Mouse (Mus musculus): Measurements from ENCODE around the gene Cdipt. TPM values are rescaled to one million over a fixed set of nuclear protein-coding genes. Genes with fewer than 3 reads are reported as not detected.

The Cdipt gene
- total RNA-seq, 2 experiments from 2014 or later: 20.9 to 23.1 TPM

GRCm38 (mm10) chr7:127022528-127023271 lies 47.0 kb downstream of the Cdipt start:
- no peak for ATAC-seq (replicated peaks; ENCODE audit: low FRiP score, poor library complexity, severe bottlenecking)

- no peak for ATAC-seq (replicated peaks; ENCODE audit: low FRiP score, poor library complexity, severe bottlenecking)
These were observed 47.6 kb downstream of the Cdipt start for GRCm38 (mm10) chr7:127023272-127023691.

- ATAC-seq (replicated peaks; ENCODE audit: low FRiP score, poor library complexity, severe bottlenecking): 0 out of 2 replicates have a peak, but pooled peaks have one; percentile 16
These were observed 48.4 kb downstream of the Cdipt start for GRCm38 (mm10) chr7:127023896-127024690.

GRCm38 (mm10) chr7:127024755-127025555 lies 49.2 kb downstream of the Cdipt start:
- peak; percentile 58 for ATAC-seq (replicated peaks; ENCODE audit: low FRiP score, poor library complexity, severe bottlenecking)

- ATAC-seq (replicated peaks; ENCODE audit: low FRiP score, poor library complexity, severe bottlenecking): no peak
These were observed 49.9 kb downstream of the Cdipt start for GRCm38 (mm10) chr7:127025556-127026160.

- no peak for ATAC-seq (replicated peaks; ENCODE audit: low FRiP score, poor library complexity, severe bottlenecking)
These were observed 50.5 kb downstream of the Cdipt start for GRCm38 (mm10) chr7:127026161-127026600.

GRCm38 (mm10) chr7:127026616-127026983 lies 50.9 kb downstream of the Cdipt start:
- no peak for ATAC-seq (replicated peaks; ENCODE audit: low FRiP score, poor library complexity, severe bottlenecking)

GRCm38 (mm10) chr7:127026984-127027726 lies 51.4 kb downstream of the Cdipt start, which contains the start of gene Maz:
Gene Maz (minus strand): TSS chr7:127027037.
- peak; percentile 74 for ATAC-seq (replicated peaks; ENCODE audit: low FRiP score, poor library complexity, severe bottlenecking)

- peak; percentile 1 for ATAC-seq (replicated peaks; ENCODE audit: low FRiP score, poor library complexity, severe bottlenecking)
These were observed 52.2 kb downstream of the Cdipt start for GRCm38 (mm10) chr7:127027885-127028284.

Other genes starting within 250 kb of the Cdipt start
- 46.1 and 51.8 TPM in 2 replicates for gene Mapk3, start 216.3 kb upstream of the Cdipt start, total RNA-seq (2015; ENCODE audit: low replicate concordance)
- 10.9 and 19.4 TPM in 2 replicates for gene Mapk3, start 216.3 kb upstream of the Cdipt start, total RNA-seq (2017; ENCODE audit: low replicate concordance)
- gene Gdpd3, start 209.6 kb upstream of the Cdipt start, total RNA-seq (2015; ENCODE audit: low replicate concordance): 5.6 TPM in 1 of 2 replicates, not detected in the other
- 5.4 and 7.2 TPM in 2 replicates for gene Gdpd3, start 209.6 kb upstream of the Cdipt start, total RNA-seq (2017; ENCODE audit: low replicate concordance)
- gene Ypel3, start 199.0 kb upstream of the Cdipt start, total RNA-seq (2015; ENCODE audit: low replicate concordance): 752 and 763 TPM in 2 replicates
- 364 and 550 TPM in 2 replicates for gene Ypel3, start 199.0 kb upstream of the Cdipt start, total RNA-seq (2017; ENCODE audit: low replicate concordance)
- gene Tbx6, start 194.4 kb upstream of the Cdipt start, total RNA-seq (2015; ENCODE audit: low replicate concordance): 28.8 and 31.9 TPM in 2 replicates
- 12.3 and 23.2 TPM in 2 replicates for gene Tbx6, start 194.4 kb upstream of the Cdipt start, total RNA-seq (2017; ENCODE audit: low replicate concordance)
- gene Ppp4c, start 183.4 kb upstream of the Cdipt start, total RNA-seq (2015; ENCODE audit: low replicate concordance): 46.7 and 84.9 TPM in 2 replicates
- 43.5 and 62.7 TPM in 2 replicates for gene Ppp4c, start 183.4 kb upstream of the Cdipt start, total RNA-seq (2017; ENCODE audit: low replicate concordance)
- gene Fam57b, start 178.2 kb upstream of the Cdipt start, total RNA-seq (2015; ENCODE audit: low replicate concordance): not detected in 2 replicates
- not detected in 2 replicates for gene Fam57b, start 178.2 kb upstream of the Cdipt start, total RNA-seq (2017; ENCODE audit: low replicate concordance)
- not detected in 2 replicates for gene 4930451I11Rik, start 144.3 kb upstream of the Cdipt start, total RNA-seq (2015; ENCODE audit: low replicate concordance)
- gene 4930451I11Rik, start 144.3 kb upstream of the Cdipt start, total RNA-seq (2017; ENCODE audit: low replicate concordance): not detected in 2 replicates
- gene Doc2a, start 128.5 kb upstream of the Cdipt start, total RNA-seq (2015; ENCODE audit: low replicate concordance): not detected in 2 replicates
- gene Doc2a, start 128.5 kb upstream of the Cdipt start, total RNA-seq (2017; ENCODE audit: low replicate concordance): not detected in 2 replicates
- gene Hirip3, start 113.9 kb upstream of the Cdipt start, total RNA-seq (2015; ENCODE audit: low replicate concordance): 5.2 and 9.2 TPM in 2 replicates
- 38.2 and 40.8 TPM in 2 replicates for gene Hirip3, start 113.9 kb upstream of the Cdipt start, total RNA-seq (2017; ENCODE audit: low replicate concordance)
- 14.4 and 35.5 TPM in 2 replicates for gene Ino80e, start 113.5 kb upstream of the Cdipt start, total RNA-seq (2015; ENCODE audit: low replicate concordance)
- gene Ino80e, start 113.5 kb upstream of the Cdipt start, total RNA-seq (2017; ENCODE audit: low replicate concordance): 4.9 and 9.9 TPM in 2 replicates
- gene Taok2, start 91.2 kb upstream of the Cdipt start, total RNA-seq (2015; ENCODE audit: low replicate concordance): 6.9 and 9.6 TPM in 2 replicates
- gene Taok2, start 91.2 kb upstream of the Cdipt start, total RNA-seq (2017; ENCODE audit: low replicate concordance): 17.0 and 31.8 TPM in 2 replicates
- 4.0 and 6.3 TPM in 2 replicates for gene Tmem219, start 53.0 kb upstream of the Cdipt start, total RNA-seq (2015; ENCODE audit: low replicate concordance)
- gene Tmem219, start 53.0 kb upstream of the Cdipt start, total RNA-seq (2017; ENCODE audit: low replicate concordance): 2.1 and 6.8 TPM in 2 replicates
- gene Kctd13, start 47.0 kb upstream of the Cdipt start, total RNA-seq (2015; ENCODE audit: low replicate concordance): 0.77 and 6.9 TPM in 2 replicates
- 0.42 and 1.7 TPM in 2 replicates for gene Kctd13, start 47.0 kb upstream of the Cdipt start, total RNA-seq (2017; ENCODE audit: low replicate concordance)
- gene Asphd1, start 26.3 kb upstream of the Cdipt start, total RNA-seq (2015; ENCODE audit: low replicate concordance): not detected in 2 replicates
- not detected in 2 replicates for gene Asphd1, start 26.3 kb upstream of the Cdipt start, total RNA-seq (2017; ENCODE audit: low replicate concordance)
- not detected in 2 replicates for gene Sez6l2, start 25.4 kb upstream of the Cdipt start, total RNA-seq (2015; ENCODE audit: low replicate concordance)
- gene Sez6l2, start 25.4 kb upstream of the Cdipt start, total RNA-seq (2017; ENCODE audit: low replicate concordance): 0.84 TPM in 1 of 2 replicates, not detected in the other
- gene Cdiptos, start 184 bp downstream of the Cdipt start, total RNA-seq (2015; ENCODE audit: low replicate concordance): 5.0 TPM in 1 of 2 replicates, not detected in the other
- gene Cdiptos, start 184 bp downstream of the Cdipt start, total RNA-seq (2017; ENCODE audit: low replicate concordance): not detected in 2 replicates
- 1.5 and 1.9 TPM in 2 replicates for gene Mvp, start 38.7 kb downstream of the Cdipt start, total RNA-seq (2015; ENCODE audit: low replicate concordance)
- 5.5 and 7.7 TPM in 2 replicates for gene Mvp, start 38.7 kb downstream of the Cdipt start, total RNA-seq (2017; ENCODE audit: low replicate concordance)
- gene Pagr1b, start 40.6 kb downstream of the Cdipt start, total RNA-seq (2015; ENCODE audit: low replicate concordance): not detected in 2 replicates
- not detected in 2 replicates for gene Pagr1b, start 40.6 kb downstream of the Cdipt start, total RNA-seq (2017; ENCODE audit: low replicate concordance)
- gene Pagr1a, start 41.4 kb downstream of the Cdipt start, total RNA-seq (2015; ENCODE audit: low replicate concordance): 13.4 and 18.8 TPM in 2 replicates
- 7.0 and 7.1 TPM in 2 replicates for gene Pagr1a, start 41.4 kb downstream of the Cdipt start, total RNA-seq (2017; ENCODE audit: low replicate concordance)
- 1.7 and 1.9 TPM in 2 replicates for gene Gm42742, start 45.2 kb downstream of the Cdipt start, total RNA-seq (2015; ENCODE audit: low replicate concordance)
- 8.1 and 9.1 TPM in 2 replicates for gene Gm42742, start 45.2 kb downstream of the Cdipt start, total RNA-seq (2017; ENCODE audit: low replicate concordance)
- not detected in 2 replicates for gene Prrt2, start 45.3 kb downstream of the Cdipt start, total RNA-seq (2015; ENCODE audit: low replicate concordance)
- 1.5 TPM in 1 of 2 replicates, not detected in the other for gene Prrt2, start 45.3 kb downstream of the Cdipt start, total RNA-seq (2017; ENCODE audit: low replicate concordance)
- gene Maz, start 51.1 kb downstream of the Cdipt start, total RNA-seq (2015; ENCODE audit: low replicate concordance): 44.9 and 51.3 TPM in 2 replicates
- gene Maz, start 51.1 kb downstream of the Cdipt start, total RNA-seq (2017; ENCODE audit: low replicate concordance): 25.0 and 49.5 TPM in 2 replicates
- 50.5 and 71.7 TPM in 2 replicates for gene Kif22, start 66.6 kb downstream of the Cdipt start, total RNA-seq (2015; ENCODE audit: low replicate concordance)
- gene Kif22, start 66.6 kb downstream of the Cdipt start, total RNA-seq (2017; ENCODE audit: low replicate concordance): 57.3 and 83.1 TPM in 2 replicates
- gene Zg16, start 111.4 kb downstream of the Cdipt start, total RNA-seq (2015; ENCODE audit: low replicate concordance): not detected in 2 replicates
- gene Zg16, start 111.4 kb downstream of the Cdipt start, total RNA-seq (2017; ENCODE audit: low replicate concordance): 3.2 and 5.0 TPM in 2 replicates
- gene AI467606, start 115.4 kb downstream of the Cdipt start, total RNA-seq (2015; ENCODE audit: low replicate concordance): 19.8 and 26.8 TPM in 2 replicates
- 17.1 and 19.9 TPM in 2 replicates for gene AI467606, start 115.4 kb downstream of the Cdipt start, total RNA-seq (2017; ENCODE audit: low replicate concordance)
- gene Qprt, start 146.3 kb downstream of the Cdipt start, total RNA-seq (2015; ENCODE audit: low replicate concordance): 1.7 TPM in 1 of 2 replicates, not detected in the other
- gene Qprt, start 146.3 kb downstream of the Cdipt start, total RNA-seq (2017; ENCODE audit: low replicate concordance): 0.34 TPM in 1 of 2 replicates, not detected in the other
- 15.8 and 24.9 TPM in 2 replicates for gene Spn, start 161.9 kb downstream of the Cdipt start, total RNA-seq (2015; ENCODE audit: low replicate concordance)
- 58.3 and 60.0 TPM in 2 replicates for gene Spn, start 161.9 kb downstream of the Cdipt start, total RNA-seq (2017; ENCODE audit: low replicate concordance)
- 8.4 and 36.9 TPM in 2 replicates for gene Cd2bp2, start 220.1 kb downstream of the Cdipt start, total RNA-seq (2015; ENCODE audit: low replicate concordance)
- gene Cd2bp2, start 220.1 kb downstream of the Cdipt start, total RNA-seq (2017; ENCODE audit: low replicate concordance): 17.9 and 22.9 TPM in 2 replicates
- 8.1 and 23.0 TPM in 2 replicates for gene Tbc1d10b, start 232.6 kb downstream of the Cdipt start, total RNA-seq (2015; ENCODE audit: low replicate concordance)
- gene Tbc1d10b, start 232.6 kb downstream of the Cdipt start, total RNA-seq (2017; ENCODE audit: low replicate concordance): 77.5 and 122 TPM in 2 replicates
- 6.5 and 9.8 TPM in 2 replicates for gene Mylpf, start 233.0 kb downstream of the Cdipt start, total RNA-seq (2015; ENCODE audit: low replicate concordance)
- gene Mylpf, start 233.0 kb downstream of the Cdipt start, total RNA-seq (2017; ENCODE audit: low replicate concordance): 16.2 and 61.5 TPM in 2 replicates